Mouse (Mus musculus) urinary bladder, postnatal 14 days (tissue): ENCODE results near the gene Chuk.
"Not testable (repeated sequence)": the region's sequence is repeated elsewhere in the genome, so short reads cannot be mapped to it uniquely, and the experiment has no call there.

Experiments
- DNase-seq: peaks from one replicate; pipeline ENCODE4 v3.0.0; 2021; ENCODE audit warnings: low spot score

The Chuk gene

GRCm38 (mm10) chr19:44106831-44107660 is at the start of gene Chuk:
Gene Chuk, minus strand, starts transcription at chr19:44107480.
- peak; percentile 98 for DNase-seq

- no peak for DNase-seq
Measured at GRCm38 (mm10) chr19:44157005-44157404, 49.7 kb upstream of the Chuk start.

- no peak for DNase-seq
Measured at GRCm38 (mm10) chr19:44153781-44154180, 46.5 kb upstream of the Chuk start.

- DNase-seq: no peak
Measured at GRCm38 (mm10) chr19:44148991-44149390, 41.7 kb upstream of the Chuk start.

- no peak for DNase-seq
Measured at GRCm38 (mm10) chr19:44148345-44148744, 41.1 kb upstream of the Chuk start.

GRCm38 (mm10) chr19:44146951-44147350 is 39.7 kb upstream of the Chuk start:
- DNase-seq: no peak

GRCm38 (mm10) chr19:44146568-44146879 is 39.2 kb upstream of the Chuk start:
- DNase-seq: no peak

GRCm38 (mm10) chr19:44145702-44146567 is 38.7 kb upstream of the Chuk start, which contains the start of gene Bloc1s2:
Gene Bloc1s2, minus strand, starts transcription at chr19:44146446.
- peak; percentile 90 for DNase-seq

GRCm38 (mm10) chr19:44144366-44144765 is 37.1 kb upstream of the Chuk start:
- no peak for DNase-seq

GRCm38 (mm10) chr19:44135960-44136485 is 28.7 kb upstream of the Chuk start:
- DNase-seq: no peak

- DNase-seq: peak; percentile 86
Measured at GRCm38 (mm10) chr19:44135072-44135959, 28.0 kb upstream of the Chuk start, which contains the start of gene Cwf19l1. Gene Cwf19l1, minus strand, starts transcription at chr19:44135876.

GRCm38 (mm10) chr19:44132917-44133316 is 25.6 kb upstream of the Chuk start:
- DNase-seq: no peak

- no peak for DNase-seq
Measured at GRCm38 (mm10) chr19:44128560-44128959, 21.3 kb upstream of the Chuk start.

GRCm38 (mm10) chr19:44127729-44128497 is 20.6 kb upstream of the Chuk start:
- DNase-seq: no peak

- no peak for DNase-seq
Measured at GRCm38 (mm10) chr19:44121137-44121536, 13.9 kb upstream of the Chuk start.

GRCm38 (mm10) chr19:44120686-44121085 is 13.4 kb upstream of the Chuk start:
- DNase-seq: not testable (repeated sequence)

- no peak for DNase-seq
Measured at GRCm38 (mm10) chr19:44117793-44118192, 10.5 kb upstream of the Chuk start.

GRCm38 (mm10) chr19:44111706-44112105 is 4.4 kb upstream of the Chuk start:
- DNase-seq: no peak

- no peak for DNase-seq
Measured at GRCm38 (mm10) chr19:44110356-44110755, 3.1 kb upstream of the Chuk start.

- DNase-seq: no peak
Measured at GRCm38 (mm10) chr19:44108996-44109395, 1.7 kb upstream of the Chuk start.
